Mouse (Mus musculus) limb, embryonic 15.5 days (tissue): ENCODE results near the gene Sv2c. TPM values are rescaled to one million over a fixed set of nuclear protein-coding genes. Genes with fewer than 3 reads are reported as not detected.

Source experiments
- ATAC-seq: fragments of 200-750 bp; cut with Nextera tagmentation; 2 replicates; pipeline ENCODE4 v1.8.0; 2017; ENCODE audit warnings: low read depth, moderate TSS enrichment; ENCODE audit not compliant: insufficient number of reproducible peaks, low FRiP score, low TSS enrichment
- H3K27ac ChIP-seq: fragments of 300-500 bp; sonication (generic); 2 replicates; pipeline ENCODE4 v1.5.1; 2015; ENCODE audit warnings: moderate library complexity, mild to moderate bottlenecking, inconsistent platforms
- H3K27me3 ChIP-seq: fragments of 300-500 bp; sonication (generic); 2 replicates; pipeline ENCODE4 v1.6.1; 2015; ENCODE audit warnings: inconsistent platforms
- H3K36me3 ChIP-seq: fragments of 300-500 bp; sonication (generic); 2 replicates; pipeline ENCODE4 v1.6.1; 2015; ENCODE audit warnings: inconsistent platforms
- H3K4me1 ChIP-seq: fragments of 300-500 bp; sonication (generic); 2 replicates; pipeline ENCODE4 v1.6.1; 2015; ENCODE audit warnings: inconsistent platforms
- H3K4me2 ChIP-seq: fragments of 300-500 bp; sonication (generic); 2 replicates; pipeline ENCODE4 v1.6.1; 2015; ENCODE audit warnings: mild to moderate bottlenecking, inconsistent platforms
- H3K4me3 ChIP-seq: fragments of 300-500 bp; sonication (generic); 2 replicates; pipeline ENCODE4 v1.5.1; 2015; ENCODE audit warnings: mild to moderate bottlenecking, inconsistent platforms
- H3K9ac ChIP-seq: fragments of 300-500 bp; sonication (generic); 2 replicates; pipeline ENCODE4 v1.6.1; 2015; ENCODE audit warnings: inconsistent platforms
- H3K9me3 ChIP-seq: fragments of 300-500 bp; sonication (generic); 2 replicates; pipeline ENCODE4 v1.6.1; 2016; ENCODE audit warnings: inconsistent platforms
- WGBS: fragments of 180-500 bp; shearing (Covaris S2); methylation state at CpG from one replicate; pipeline ENCODE4 v1.1.7; 2015; 5-methylcytosine and 5-hydroxymethylcytosine counted together
- polyA plus RNA-seq: library from polyadenylated mRNA; unstranded; fragments of >200 nt; fragmentation: Nextera tagmentation; extraction: Ambion mirVana; gene quantifications from 2 replicates; pipeline ENCODE4 v1.2.1, GENCODE M21; 2015

Gene Sv2c
- polyA plus RNA-seq, 1 experiment from 2014 or later = 1.3 TPM

GRCm38 (mm10) chr13:96040275-96041042, 91.9 kb downstream of the Sv2c start:
- no peaks in the 10 kb centered on the region for H3K36me3 ChIP-seq
- 74% methylated on average over 11 of the region's 11 CpGs for WGBS
- H3K9me3 ChIP-seq = no peaks in the 10 kb centered on the region
- no peak overlapping the region for H3K9ac ChIP-seq
- ATAC-seq = no peak
- no peaks in the 10 kb centered on the region for H3K27me3 ChIP-seq
- H3K27ac ChIP-seq = no peak overlapping the region
- H3K4me2 ChIP-seq = no peak overlapping the region
- no peaks in the 10 kb centered on the region for H3K4me1 ChIP-seq
- H3K4me3 ChIP-seq = no peak overlapping the region

GRCm38 (mm10) chr13:96039536-96039935, 92.8 kb downstream of the Sv2c start:
- no peak for ATAC-seq
- no peak overlapping the region for H3K4me3 ChIP-seq
- H3K36me3 ChIP-seq = no peaks in the 10 kb centered on the region
- H3K4me2 ChIP-seq = no peak overlapping the region
- H3K9ac ChIP-seq = no peak overlapping the region
- no peaks in the 10 kb centered on the region for H3K4me1 ChIP-seq
- no peaks in the 10 kb centered on the region for H3K9me3 ChIP-seq
- 52% methylated on average over 1 of the region's 1 CpGs for WGBS
- H3K27me3 ChIP-seq = no peaks in the 10 kb centered on the region
- H3K27ac ChIP-seq = no peak overlapping the region

GRCm38 (mm10) chr13:96030368-96031223, 101.8 kb downstream of the Sv2c start:
- WGBS = 62% methylated on average over 19 of the region's 19 CpGs
- Histone ChIP-seq H3K9me3 (no peaks in the 10 kb centered on the region), H3K36me3 (no peaks in the 10 kb centered on the region), H3K4me1 (no peaks in the 10 kb centered on the region), H3K4me3 (no peak overlapping the region), H3K27me3 (no peaks in the 10 kb centered on the region), H3K9ac (no peak overlapping the region), H3K27ac (no peak overlapping the region), H3K4me2 (no peak overlapping the region)
- no peak for ATAC-seq

GRCm38 (mm10) chr13:96023858-96024257, 108.5 kb downstream of the Sv2c start:
- H3K4me3 ChIP-seq = no peak overlapping the region
- no peaks in the 10 kb centered on the region for H3K9me3 ChIP-seq
- 61% methylated on average over 11 of the region's 11 CpGs for WGBS
- no peak overlapping the region for H3K27ac ChIP-seq
- no peaks in the 10 kb centered on the region for H3K27me3 ChIP-seq
- no peak overlapping the region for H3K9ac ChIP-seq
- H3K4me1 ChIP-seq = no peaks in the 10 kb centered on the region
- H3K36me3 ChIP-seq = no peaks in the 10 kb centered on the region
- H3K4me2 ChIP-seq = no peak overlapping the region
- ATAC-seq = no peak

- Histone ChIP-seq H3K27me3 (no peaks in the 10 kb centered on the region), H3K4me3 (no peak overlapping the region), H3K27ac (no peak overlapping the region), H3K9me3 (no peaks in the 10 kb centered on the region), H3K4me2 (no peak overlapping the region), H3K4me1 (no peaks in the 10 kb centered on the region), H3K36me3 (no peaks in the 10 kb centered on the region), H3K9ac (no peak overlapping the region)
- ATAC-seq = no peak
- WGBS = 86% methylated on average over 3 of the region's 3 CpGs
These were observed 116.9 kb downstream of the Sv2c start for GRCm38 (mm10) chr13:96015516-96015915.

- no peak overlapping the region for H3K4me3 ChIP-seq
- no peak overlapping the region for H3K27ac ChIP-seq
- WGBS = 28% methylated on average over 11 of the region's 11 CpGs
- no peaks in the 10 kb centered on the region for H3K4me1 ChIP-seq
- no peaks in the 10 kb centered on the region for H3K9me3 ChIP-seq
- H3K36me3 ChIP-seq = no peaks in the 10 kb centered on the region
- no peaks in the 10 kb centered on the region for H3K27me3 ChIP-seq
- H3K9ac ChIP-seq = no peak overlapping the region
- no peak for ATAC-seq
- H3K4me2 ChIP-seq = no peak overlapping the region
These were observed 121.4 kb downstream of the Sv2c start for GRCm38 (mm10) chr13:96010861-96011511.

- Histone ChIP-seq H3K4me1 (no peaks in the 10 kb centered on the region), H3K9me3 (no peaks in the 10 kb centered on the region), H3K4me2 (no peak overlapping the region), H3K9ac (no peak overlapping the region), H3K4me3 (no peak overlapping the region), H3K27ac (no peak overlapping the region), H3K36me3 (no peaks in the 10 kb centered on the region), H3K27me3 (no peaks in the 10 kb centered on the region)
- WGBS = 60% methylated on average over 9 of the region's 9 CpGs
- no peak for ATAC-seq
These were observed 123.4 kb downstream of the Sv2c start for GRCm38 (mm10) chr13:96008975-96009374.

- Histone ChIP-seq H3K9me3 (no peaks in the 10 kb centered on the region), H3K27me3 (no peaks in the 10 kb centered on the region), H3K4me3 (no peak overlapping the region), H3K4me2 (no peak overlapping the region), H3K36me3 (no peaks in the 10 kb centered on the region), H3K9ac (no peak overlapping the region), H3K4me1 (no peaks in the 10 kb centered on the region), H3K27ac (no peak overlapping the region)
- WGBS = 78% methylated on average over 3 of the region's 3 CpGs
- no peak for ATAC-seq
These were observed 124.2 kb downstream of the Sv2c start for GRCm38 (mm10) chr13:96008154-96008553.

- Histone ChIP-seq H3K27ac (no peak overlapping the region), H3K4me2 (no peak overlapping the region), H3K9me3 (no peaks in the 10 kb centered on the region), H3K9ac (no peak overlapping the region), H3K4me3 (no peak overlapping the region), H3K4me1 (0 out of 2 replicates have a peak, but pooled peaks cover 4% of the 10 kb centered on the region), H3K36me3 (no peaks in the 10 kb centered on the region), H3K27me3 (no peaks in the 10 kb centered on the region)
- ATAC-seq = peak; percentile 23; the same call in 1 of the 2 replicates
- 85% methylated on average over 3 of the region's 3 CpGs for WGBS
These were observed 128.8 kb downstream of the Sv2c start for GRCm38 (mm10) chr13:96003539-96003938.

- Histone ChIP-seq H3K4me3 (no peak overlapping the region), H3K36me3 (no peaks in the 10 kb centered on the region), H3K9ac (no peak overlapping the region), H3K4me2 (no peak overlapping the region), H3K27me3 (no peaks in the 10 kb centered on the region), H3K9me3 (no peaks in the 10 kb centered on the region), H3K4me1 (0 out of 2 replicates have a peak, but pooled peaks cover 4% of the 10 kb centered on the region), H3K27ac (no peak overlapping the region)
- no peak for ATAC-seq
- 29% methylated on average over 5 of the region's 5 CpGs for WGBS
These were observed 129.9 kb downstream of the Sv2c start for GRCm38 (mm10) chr13:96002475-96002874.

GRCm38 (mm10) chr13:95999396-95999795, 133.0 kb downstream of the Sv2c start:
- 0 out of 2 replicates have a peak, but pooled peaks cover 7% of the 10 kb centered on the region for H3K4me1 ChIP-seq
- H3K9ac ChIP-seq = no peak overlapping the region
- H3K27ac ChIP-seq = no peak overlapping the region
- 13% methylated on average over 10 of the region's 10 CpGs for WGBS
- no peak overlapping the region for H3K4me3 ChIP-seq
- no peaks in the 10 kb centered on the region for H3K27me3 ChIP-seq
- no peaks in the 10 kb centered on the region for H3K36me3 ChIP-seq
- no peaks in the 10 kb centered on the region for H3K9me3 ChIP-seq
- no peak for ATAC-seq
- H3K4me2 ChIP-seq = no peak overlapping the region

GRCm38 (mm10) chr13:95997294-95997693, 135.1 kb downstream of the Sv2c start:
- no peak overlapping the region for H3K4me2 ChIP-seq
- no peak for ATAC-seq
- H3K27me3 ChIP-seq = no peaks in the 10 kb centered on the region
- WGBS = 65% methylated on average over 2 of the region's 2 CpGs
- H3K27ac ChIP-seq = no peak overlapping the region
- H3K4me1 ChIP-seq = 0 out of 2 replicates have a peak, but pooled peaks cover 7% of the 10 kb centered on the region
- no peak overlapping the region for H3K4me3 ChIP-seq
- no peaks in the 10 kb centered on the region for H3K36me3 ChIP-seq
- no peak overlapping the region for H3K9ac ChIP-seq
- H3K9me3 ChIP-seq = no peaks in the 10 kb centered on the region
